Mouse (Mus musculus): ENCODE measurements around the gene Ly6g5b.

- TF ChIP-seq GATA1 (IDR thresholded peaks at IDR 0.05; ENCODE audit: low read length) (no peak), TAL1 (IDR thresholded peaks at IDR 0.05; ENCODE audit: low read length) (no peak)
These were observed 40.2 kb upstream of the Ly6g5b start for GRCm38 (mm10) chr17:35155451-35155850.

Data from erythroblast, embryonic 14.5 days (primary cell).